Mouse (Mus musculus) ES-Bruce4 (cell line): ENCODE data around the gene Cox8a.

ENCODE experiments used
- CTCF ChIP-seq: IDR thresholded peaks from one replicate; pipeline ENCODE4 v1.8.1; 2011; ENCODE audit warnings: low read depth, low read length
- EP300 ChIP-seq: IDR thresholded peaks from 2 replicates; pipeline ENCODE4 v1.6.1; 2011; ENCODE audit warnings: low read depth, low read length; ENCODE audit not compliant: insufficient read depth
- POLR2A ChIP-seq: IDR thresholded peaks from one replicate; pipeline ENCODE4 v1.8.1; 2011; ENCODE audit warnings: low read length; ENCODE audit not compliant: insufficient read depth

DNA sequence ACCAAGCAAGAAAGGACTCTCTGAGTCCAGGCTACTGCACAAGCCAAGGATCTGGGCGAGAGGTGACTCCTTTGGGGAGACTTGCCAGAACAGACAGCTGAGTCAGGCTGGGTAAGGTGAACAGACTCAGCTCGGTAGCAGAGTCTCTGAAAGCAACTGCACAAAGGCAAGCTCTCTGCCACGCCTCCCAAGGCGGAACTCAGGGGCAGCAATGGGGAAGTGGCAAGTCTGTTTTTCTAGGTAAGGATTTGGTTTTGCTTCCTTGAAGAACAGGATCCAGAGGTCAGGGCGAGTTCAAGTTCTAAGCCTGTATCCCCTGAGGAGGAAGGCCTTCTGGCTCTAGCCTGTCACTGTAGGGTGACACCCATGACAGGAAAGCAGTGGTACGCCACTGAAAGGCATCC, 9.1 kb upstream of the Cox8a start:
- TF ChIP-seq CTCF (no peak), POLR2A (no peak), EP300 (no peak)
